Mouse (Mus musculus): ENCODE data around the gene Pole2. TPM values are rescaled to one million over a fixed set of nuclear protein-coding genes. Genes with fewer than 3 reads are reported as not detected.
A peak's percentile ranks its signal among the peaks of the same experiment; 100 is the strongest.

Pole2 gene
- polyA plus RNA-seq, 1 experiment, result 1.9 TPM

- Histone ChIP-seq H3K4me3 (ENCODE audit: insufficient read depth, low read depth, low read length) (no peak overlapping the region), H3K27me3 (replicated peaks; ENCODE audit: control insufficient read depth, insufficient read depth, low read length) (no peaks in the 10 kb centered on the region), H3K4me1 (ENCODE audit: control insufficient read depth, insufficient read depth, low read length) (no peaks in the 10 kb centered on the region), H3K27ac (ENCODE audit: insufficient read depth, low read depth, low read length) (no peak overlapping the region), H3K36me3 (ENCODE audit: control insufficient read depth, insufficient read depth, low read length) (no peaks in the 10 kb centered on the region)
- WGBS, result 90% methylated on average over 18 of the region's 18 CpGs
- no peak for DNase-seq
- TF ChIP-seq POLR2A (IDR thresholded peaks at IDR 0.05; ENCODE audit: low read depth, low read length) (no peak), CTCF (conservative IDR thresholded peaks at IDR 0.05; ENCODE audit: insufficient read depth, insufficient read length, low read depth, low read length) (no peak)
Measured at GRCm38 (mm10) chr12:69210056-69210979, 17.7 kb downstream of the Pole2 start.

GRCm38 (mm10) chr12:69208520-69208919 is 19.5 kb downstream of the Pole2 start:
- WGBS, result 93% methylated on average over 2 of the region's 2 CpGs
- H3K36me3 ChIP-seq (ENCODE audit: control insufficient read depth, insufficient read depth, low read length), result no peaks in the 10 kb centered on the region
- no peak for DNase-seq
- no peak overlapping the region for H3K27ac ChIP-seq (ENCODE audit: insufficient read depth, low read depth, low read length)
- TF ChIP-seq CTCF (conservative IDR thresholded peaks at IDR 0.05; ENCODE audit: insufficient read depth, insufficient read length, low read depth, low read length) (0 out of 2 replicates have a peak, but pooled peaks have one; percentile 3), POLR2A (IDR thresholded peaks at IDR 0.05; ENCODE audit: low read depth, low read length) (no peak)
- H3K27me3 ChIP-seq (replicated peaks; ENCODE audit: control insufficient read depth, insufficient read depth, low read length), result no peaks in the 10 kb centered on the region
- H3K4me3 ChIP-seq (ENCODE audit: insufficient read depth, low read depth, low read length), result no peak overlapping the region
- no peaks in the 10 kb centered on the region for H3K4me1 ChIP-seq (ENCODE audit: control insufficient read depth, insufficient read depth, low read length)

GRCm38 (mm10) chr12:69207926-69208325 is 20.1 kb downstream of the Pole2 start:
- no peaks in the 10 kb centered on the region for H3K4me1 ChIP-seq (ENCODE audit: control insufficient read depth, insufficient read depth, low read length)
- H3K27ac ChIP-seq (ENCODE audit: insufficient read depth, low read depth, low read length), result no peak overlapping the region
- H3K36me3 ChIP-seq (ENCODE audit: control insufficient read depth, insufficient read depth, low read length), result no peaks in the 10 kb centered on the region
- H3K4me3 ChIP-seq (ENCODE audit: insufficient read depth, low read depth, low read length), result no peak overlapping the region
- TF ChIP-seq CTCF (conservative IDR thresholded peaks at IDR 0.05; ENCODE audit: insufficient read depth, insufficient read length, low read depth, low read length) (no peak), POLR2A (IDR thresholded peaks at IDR 0.05; ENCODE audit: low read depth, low read length) (no peak)
- 97% methylated on average over 7 of the region's 7 CpGs for WGBS
- no peaks in the 10 kb centered on the region for H3K27me3 ChIP-seq (replicated peaks; ENCODE audit: control insufficient read depth, insufficient read depth, low read length)
- no peak for DNase-seq

- 91% methylated on average over 8 of the region's 8 CpGs for WGBS
- H3K36me3 ChIP-seq (ENCODE audit: control insufficient read depth, insufficient read depth, low read length), result no peaks in the 10 kb centered on the region
- no peak for TF ChIP-seq POLR2A (IDR thresholded peaks at IDR 0.05; ENCODE audit: low read depth, low read length)
- no peak for TF ChIP-seq CTCF (conservative IDR thresholded peaks at IDR 0.05; ENCODE audit: insufficient read depth, insufficient read length, low read depth, low read length)
Measured at GRCm38 (mm10) chr12:69207396-69207795, 20.6 kb downstream of the Pole2 start.

GRCm38 (mm10) chr12:69204052-69204833 is 23.8 kb downstream of the Pole2 start, which contains the start of gene Gm49384:
Gene Gm49384 (minus strand): TSS chr12:69204267.
- H3K4me3 ChIP-seq (ENCODE audit: insufficient read depth, low read depth, low read length), result no peak within 1 kb of the TSS
- TF ChIP-seq POLR2A (IDR thresholded peaks at IDR 0.05; ENCODE audit: low read depth, low read length) (no peak), CTCF (conservative IDR thresholded peaks at IDR 0.05; ENCODE audit: insufficient read depth, insufficient read length, low read depth, low read length) (no peak)
- WGBS, result 78% methylated on average over 16 of the region's 16 CpGs
- no peaks in the 10 kb centered on the region for H3K27me3 ChIP-seq (replicated peaks; ENCODE audit: control insufficient read depth, insufficient read depth, low read length)
- no peaks in the 10 kb centered on the region; the same call in 1 of the 2 replicates for H3K4me1 ChIP-seq (ENCODE audit: control insufficient read depth, insufficient read depth, low read length)
- DNase-seq, result no peak
- H3K36me3 ChIP-seq (ENCODE audit: control insufficient read depth, insufficient read depth, low read length), result no peaks in the 10 kb centered on the region
- no peak within 1 kb of the TSS for H3K27ac ChIP-seq (ENCODE audit: insufficient read depth, low read depth, low read length)

More at GRCm38 (mm10) chr12:69207396-69207795, 20.6 kb downstream of the Pole2 start:
- Histone ChIP-seq H3K27me3 (replicated peaks; ENCODE audit: control insufficient read depth, insufficient read depth, low read length) (no peaks in the 10 kb centered on the region), H3K4me1 (ENCODE audit: control insufficient read depth, insufficient read depth, low read length) (no peaks in the 10 kb centered on the region), H3K27ac (ENCODE audit: insufficient read depth, low read depth, low read length) (no peak overlapping the region), H3K4me3 (ENCODE audit: insufficient read depth, low read depth, low read length) (no peak overlapping the region)
- DNase-seq, result no peak

GRCm38 (mm10) chr12:69198985-69199384 is 29.0 kb downstream of the Pole2 start:
- H3K27ac ChIP-seq (ENCODE audit: insufficient read depth, low read depth, low read length), result no peak overlapping the region
- no peak for TF ChIP-seq CTCF (conservative IDR thresholded peaks at IDR 0.05; ENCODE audit: insufficient read depth, insufficient read length, low read depth, low read length)
- TF ChIP-seq POLR2A (IDR thresholded peaks at IDR 0.05; ENCODE audit: low read depth, low read length), result no peak

More at GRCm38 (mm10) chr12:69198985-69199384, 29.0 kb downstream of the Pole2 start:
- H3K27me3 ChIP-seq (replicated peaks; ENCODE audit: control insufficient read depth, insufficient read depth, low read length), result no peaks in the 10 kb centered on the region
- no peak overlapping the region for H3K4me3 ChIP-seq (ENCODE audit: insufficient read depth, low read depth, low read length)
- no peaks in the 10 kb centered on the region; the same call in 1 of the 2 replicates for H3K36me3 ChIP-seq (ENCODE audit: control insufficient read depth, insufficient read depth, low read length)
- no peak for DNase-seq
- H3K4me1 ChIP-seq (ENCODE audit: control insufficient read depth, insufficient read depth, low read length), result peaks cover 5% of the 10 kb centered on the region; the same call in 1 of the 2 replicates
